Mouse (Mus musculus) ES-E14 (cell line): ENCODE results near the gene Caprin1. TPM values are rescaled to one million over a fixed set of nuclear protein-coding genes. Genes with fewer than 3 reads are reported as not detected.

Source experiments
- DNase-seq: peaks from one replicate; pipeline ENCODE4 v3.0.0-alpha.2; 2013; ENCODE audit warnings: low read depth, low spot score
- H3K27ac ChIP-seq: 2 replicates; pipeline ENCODE4 v1.5.1; 2012; ENCODE audit warnings: low read depth, mild to moderate bottlenecking, low read length, moderate library complexity, mixed read lengths; ENCODE audit not compliant: poor library complexity, insufficient read depth, severe bottlenecking
- H3K36me3 ChIP-seq: 2 replicates; pipeline ENCODE4 v1.6.1; 2012; ENCODE audit warnings: mild to moderate bottlenecking, low read length, moderate library complexity, mixed read lengths; ENCODE audit not compliant: control insufficient read depth, poor library complexity, insufficient read depth, severe bottlenecking
- H3K4me1 ChIP-seq, 2 experiments: fragments of 150-350 bp in 1 of 2; sonication (generic) in 1 of 2; 2 replicates each; pipeline ENCODE4 v1.6.1; 2012; ENCODE audit warnings: low read length in 2 of 2, mild to moderate bottlenecking in 1 of 2, mixed read lengths in 1 of 2; ENCODE audit not compliant: control insufficient read depth in 2 of 2, insufficient read depth in 2 of 2, poor library complexity in 1 of 2
- H3K4me3 ChIP-seq, 2 experiments: fragments of 150-350 bp in 1 of 2; sonication (generic) in 1 of 2; 2 replicates each; pipeline ENCODE4 v1.5.1; 2012; ENCODE audit warnings: low read length in 2 of 2, low read depth in 1 of 2, mild to moderate bottlenecking in 1 of 2, mixed read lengths in 1 of 2; ENCODE audit not compliant: insufficient read depth in 1 of 2, poor library complexity in 1 of 2, severe bottlenecking in 1 of 2
- H3K9ac ChIP-seq: 2 replicates; pipeline ENCODE4 v1.6.1; 2012; ENCODE audit warnings: low read depth, mild to moderate bottlenecking, low read length, mixed read lengths; ENCODE audit not compliant: poor library complexity, insufficient read depth, severe bottlenecking
- H3K9me3 ChIP-seq: fragments of 150-350 bp; sonication (generic); 2 replicates; pipeline ENCODE4 v1.6.1; 2012; ENCODE audit warnings: low read depth, mild to moderate bottlenecking, low read length; ENCODE audit not compliant: control insufficient read depth, insufficient read depth
- CHD2 ChIP-seq: IDR thresholded peaks from 2 replicates; pipeline ENCODE4 v1.6.1; 2014; ENCODE audit warnings: mild to moderate bottlenecking, low read depth, low read length, inconsistent platforms
- HCFC1 ChIP-seq: IDR thresholded peaks from 2 replicates; pipeline ENCODE4 v1.6.1; 2012; ENCODE audit warnings: low read length, inconsistent platforms, borderline replicate concordance; ENCODE audit not compliant: insufficient read depth
- MAFK ChIP-seq: IDR thresholded peaks from 2 replicates; pipeline ENCODE4 v1.6.1; 2014; ENCODE audit warnings: mild to moderate bottlenecking, low read depth, low read length, inconsistent platforms; ENCODE audit not compliant: insufficient read depth
- ZC3H11A ChIP-seq: IDR thresholded peaks from 2 replicates; pipeline ENCODE4 v1.6.1; 2012; ENCODE audit warnings: low read depth, mild to moderate bottlenecking, inconsistent platforms, low read length, borderline replicate concordance
- ZNF384 ChIP-seq: IDR thresholded peaks from 2 replicates; pipeline ENCODE4 v1.6.1; 2012; ENCODE audit warnings: low read depth, low read length, inconsistent platforms
- in situ Hi-C, 2 experiments: fragments of 600-800 bp; cut with MboI; formaldehyde crosslinking; loops; one replicate each; pipeline ENCODE4 v1.15.1; 2025; ENCODE audit warnings: low sequenced_read_pairs in 2 of 2, inconsistent platforms in 1 of 2; ENCODE audit not compliant: unreplicated experiment in 2 of 2
- total RNA-seq: library from RNA; depleted of rRNA; stranded (reverse); fragments of 300-350 nt; gene quantifications from 2 replicates; pipeline ENCODE4 v1.2.3, GENCODE M21; 2012

Caprin1 gene
- total RNA-seq, 1 experiment = 416 TPM

DNA sequence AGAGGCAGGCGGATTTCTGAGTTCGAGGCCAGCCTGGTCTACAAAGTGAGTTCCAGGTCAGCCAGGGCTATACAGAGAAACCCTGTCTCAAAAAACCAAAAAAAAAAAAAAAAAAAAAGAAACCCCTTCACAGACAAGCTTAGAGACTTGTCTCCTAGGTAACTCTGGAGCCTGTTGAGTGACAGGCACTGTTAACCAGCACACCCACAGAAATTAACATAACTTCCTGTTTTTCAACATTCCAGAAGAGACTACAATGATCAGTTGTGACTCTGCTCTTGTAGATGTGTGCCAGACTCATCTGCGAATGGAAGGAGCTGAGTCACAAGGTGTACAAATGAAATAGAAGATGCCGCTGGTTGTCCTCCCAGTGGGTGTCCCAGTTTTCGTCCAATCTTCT, 44.9 kb upstream of the Caprin1 start:
- DNase-seq = no peak
- peaks cover 0 to 19% of the 10 kb centered on the region in 2 experiments; a peak in 2 of 4 replicates for H3K4me1 ChIP-seq
- no peak overlapping the region for H3K9ac ChIP-seq
- H3K9me3 ChIP-seq = no peaks in the 10 kb centered on the region
- peak overlapping the region; percentile 67; the same call in 1 of the 2 replicates for H3K27ac ChIP-seq
- in situ Hi-C loops = no loop called here
- TF ChIP-seq MAFK (peak; percentile 69), CHD2 (no peak), ZC3H11A (no peak), ZNF384 (peak; percentile 93), HCFC1 (no peak)
- H3K36me3 ChIP-seq = no peaks in the 10 kb centered on the region
- no peak overlapping the region for H3K4me3 ChIP-seq

DNA sequence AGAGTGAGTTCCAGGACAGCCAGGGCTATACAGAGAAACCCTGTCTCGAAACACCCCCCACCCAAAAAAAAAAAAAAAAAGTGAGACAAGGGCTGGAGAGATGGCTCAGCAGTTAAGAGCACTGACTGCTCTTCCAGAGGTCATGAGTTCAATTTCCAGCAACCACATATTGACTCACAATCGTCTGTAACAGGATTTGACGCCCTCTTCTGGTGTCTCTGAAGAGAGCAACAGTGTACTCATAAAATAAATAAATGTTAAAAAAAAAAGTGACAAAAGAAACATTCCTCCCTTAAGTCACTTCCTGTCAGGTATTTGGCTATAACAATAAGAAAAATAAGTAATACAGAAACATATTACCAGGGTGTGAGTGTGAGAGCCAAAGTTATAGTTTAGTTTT, 41.0 kb upstream of the Caprin1 start:
- H3K4me3 ChIP-seq = no peak overlapping the region
- no peak overlapping the region for H3K27ac ChIP-seq
- TF ChIP-seq ZC3H11A (no peak), HCFC1 (no peak), ZNF384 (no peak; the same call in 1 of the 2 replicates), CHD2 (no peak), MAFK (no peak)
- H3K4me1 ChIP-seq = peaks cover 0 to 20% of the 10 kb centered on the region in 2 experiments; a peak in 2 of 4 replicates
- no peaks in the 10 kb centered on the region for H3K9me3 ChIP-seq
- DNase-seq = no peak
- H3K9ac ChIP-seq = peak overlapping the region; percentile 59; the same call in 1 of the 2 replicates
- H3K36me3 ChIP-seq = no peaks in the 10 kb centered on the region
- in situ Hi-C loops = no loop called here

DNA sequence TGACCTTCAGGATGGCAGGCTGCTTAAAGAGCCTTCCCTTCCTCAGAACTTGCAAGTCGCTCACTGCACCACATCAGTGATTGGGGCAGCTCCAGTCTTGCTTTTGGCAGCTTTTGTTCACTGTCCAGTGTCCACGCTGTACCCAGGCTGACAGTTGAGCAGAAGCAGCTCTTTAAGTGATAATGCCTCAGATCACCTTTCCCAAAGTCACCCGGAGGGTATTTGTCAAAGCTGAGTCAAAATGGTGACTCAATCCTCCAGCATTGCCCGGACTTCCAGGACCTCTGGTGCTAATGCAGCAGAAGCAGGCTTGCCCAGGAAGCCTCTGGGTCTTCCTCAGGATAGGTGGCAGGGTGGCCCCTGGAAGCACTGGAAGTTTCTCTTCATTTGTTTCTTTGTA, 39.7 kb upstream of the Caprin1 start:
- Histone ChIP-seq H3K9ac (no peak overlapping the region), H3K4me3 (no peak overlapping the region), H3K36me3 (no peaks in the 10 kb centered on the region), H3K27ac (no peak overlapping the region), H3K4me1 (peaks cover 0 to 20% of the 10 kb centered on the region in 2 experiments; a peak in 2 of 4 replicates), H3K9me3 (no peaks in the 10 kb centered on the region)
- TF ChIP-seq HCFC1 (no peak), CHD2 (no peak), ZNF384 (no peak), ZC3H11A (no peak), MAFK (no peak)
- no peak for DNase-seq
- in situ Hi-C loops = no loop called here

DNA sequence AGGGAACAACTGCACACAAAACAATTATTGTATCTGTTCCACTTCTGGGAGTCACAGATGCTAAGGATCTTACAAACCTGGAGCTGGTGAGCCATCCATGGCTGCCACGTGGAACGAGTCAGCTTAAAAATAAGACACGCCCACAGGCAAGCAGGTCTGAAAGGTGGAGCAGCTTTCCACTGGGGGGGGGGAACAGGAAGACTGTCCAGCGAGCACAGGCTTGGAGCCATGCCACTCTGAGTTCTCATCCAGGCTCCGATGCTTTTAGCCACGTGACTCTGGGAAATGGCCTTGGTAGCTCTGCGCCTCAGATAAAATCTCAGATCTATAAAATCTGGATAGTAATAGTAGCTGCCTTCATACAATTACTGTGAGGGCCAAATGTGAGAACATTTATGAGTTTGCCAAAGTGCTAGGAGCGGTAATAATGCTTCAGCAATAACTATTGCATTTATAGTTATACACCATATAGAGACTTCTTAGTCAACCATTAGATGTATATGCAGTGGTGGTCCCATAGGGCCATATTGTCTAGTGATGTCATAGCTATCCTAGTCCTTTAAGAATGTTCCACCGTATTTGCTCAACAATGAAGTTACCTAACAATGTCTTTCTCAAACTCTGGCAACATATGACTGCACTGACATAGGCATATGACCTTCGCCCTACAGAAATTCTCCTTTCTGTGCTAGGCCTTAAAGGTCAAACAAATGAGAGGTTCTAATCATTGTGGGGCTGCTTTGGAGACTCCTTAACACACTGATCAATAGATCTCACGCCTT, 38.4 kb upstream of the Caprin1 start:
- DNase-seq = no peak
- Histone ChIP-seq H3K27ac (no peak overlapping the region), H3K4me1 (peaks cover 0 to 17% of the 10 kb centered on the region in 2 experiments; a peak in 2 of 4 replicates), H3K9ac (no peak overlapping the region), H3K4me3 (no peak overlapping the region), H3K9me3 (no peaks in the 10 kb centered on the region), H3K36me3 (no peaks in the 10 kb centered on the region)
- no peak for TF ChIP-seq ZNF384
- TF ChIP-seq HCFC1 = no peak
- no peak for TF ChIP-seq CHD2
- no peak for TF ChIP-seq MAFK
- TF ChIP-seq ZC3H11A = no peak
- in situ Hi-C loops = no loop called here

DNA sequence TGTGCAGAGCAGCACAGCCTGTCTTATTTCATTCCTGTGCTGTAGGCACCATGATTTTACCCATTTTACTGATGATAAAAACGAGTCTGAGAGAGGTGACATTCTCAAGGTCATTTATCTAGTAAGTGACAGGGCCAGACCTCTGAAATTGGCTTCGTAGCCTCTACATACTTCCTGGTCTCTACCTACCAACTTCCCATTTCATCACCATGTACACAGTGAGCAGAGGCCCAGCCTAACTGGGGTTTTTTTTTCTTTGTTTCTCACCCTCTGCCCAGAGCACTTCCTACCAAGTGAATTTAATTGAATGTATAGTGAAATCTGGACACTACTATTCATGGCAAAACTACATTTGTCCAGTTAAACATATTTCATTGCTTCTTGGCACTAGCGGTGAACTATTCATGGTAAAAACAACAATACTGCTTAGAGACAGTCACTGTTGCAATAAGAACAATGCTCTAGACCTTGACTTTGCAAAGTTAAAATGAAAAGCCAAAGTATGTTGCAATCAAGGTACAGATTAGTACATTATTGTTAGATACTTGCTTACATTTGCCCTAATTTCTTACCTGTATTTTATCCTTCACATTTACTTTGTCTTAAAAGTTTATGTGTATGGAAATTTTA, 36.5 kb upstream of the Caprin1 start:
- Histone ChIP-seq H3K4me3 (no peak overlapping the region), H3K9ac (no peak overlapping the region), H3K27ac (no peak overlapping the region), H3K9me3 (no peaks in the 10 kb centered on the region), H3K4me1 (peaks cover 0 to 9% of the 10 kb centered on the region in 2 experiments; a peak in 2 of 4 replicates), H3K36me3 (no peaks in the 10 kb centered on the region)
- DNase-seq = no peak
- in situ Hi-C loops = no loop called here
- TF ChIP-seq HCFC1 (no peak), ZC3H11A (no peak), MAFK (no peak), CHD2 (no peak), ZNF384 (no peak)
